Mouse (Mus musculus) left cerebral cortex, postnatal 25 days (tissue): ENCODE data around the gene Cfap57. TPM values are rescaled to one million over a fixed set of nuclear protein-coding genes. Genes with fewer than 3 reads are reported as not detected.
"Not testable (repeated sequence)": the region's sequence is repeated elsewhere in the genome, so short reads cannot be mapped to it uniquely, and the experiment has no call there.

Experiments used
- DNase-seq, 2 experiments: peaks; one replicate each; pipeline ENCODE4 v3.0.0; 2022; ENCODE audit warnings: low spot score in 2 of 2, mixed read lengths in 1 of 2
- intact Hi-C: fragments of 180-260 bp; cut with DNase I; formaldehyde crosslinking; loops from one replicate; pipeline ENCODE4 v1.15.1; 2025
- total RNA-seq, 2 experiments: library from RNA; stranded (reverse); gene quantifications; 2 replicates each; pipeline ENCODE4 v1.2.3; 2021

The Cfap57 gene
- total RNA-seq, 2 experiments from 2014 or later, result 0.76 to 0.99 TPM

GRCm38 (mm10) chr4:118527335-118527681 lies 93.3 kb downstream of the Cfap57 start:
- intact Hi-C loops, result no loop called here
- DNase-seq, result no peak

DNA sequence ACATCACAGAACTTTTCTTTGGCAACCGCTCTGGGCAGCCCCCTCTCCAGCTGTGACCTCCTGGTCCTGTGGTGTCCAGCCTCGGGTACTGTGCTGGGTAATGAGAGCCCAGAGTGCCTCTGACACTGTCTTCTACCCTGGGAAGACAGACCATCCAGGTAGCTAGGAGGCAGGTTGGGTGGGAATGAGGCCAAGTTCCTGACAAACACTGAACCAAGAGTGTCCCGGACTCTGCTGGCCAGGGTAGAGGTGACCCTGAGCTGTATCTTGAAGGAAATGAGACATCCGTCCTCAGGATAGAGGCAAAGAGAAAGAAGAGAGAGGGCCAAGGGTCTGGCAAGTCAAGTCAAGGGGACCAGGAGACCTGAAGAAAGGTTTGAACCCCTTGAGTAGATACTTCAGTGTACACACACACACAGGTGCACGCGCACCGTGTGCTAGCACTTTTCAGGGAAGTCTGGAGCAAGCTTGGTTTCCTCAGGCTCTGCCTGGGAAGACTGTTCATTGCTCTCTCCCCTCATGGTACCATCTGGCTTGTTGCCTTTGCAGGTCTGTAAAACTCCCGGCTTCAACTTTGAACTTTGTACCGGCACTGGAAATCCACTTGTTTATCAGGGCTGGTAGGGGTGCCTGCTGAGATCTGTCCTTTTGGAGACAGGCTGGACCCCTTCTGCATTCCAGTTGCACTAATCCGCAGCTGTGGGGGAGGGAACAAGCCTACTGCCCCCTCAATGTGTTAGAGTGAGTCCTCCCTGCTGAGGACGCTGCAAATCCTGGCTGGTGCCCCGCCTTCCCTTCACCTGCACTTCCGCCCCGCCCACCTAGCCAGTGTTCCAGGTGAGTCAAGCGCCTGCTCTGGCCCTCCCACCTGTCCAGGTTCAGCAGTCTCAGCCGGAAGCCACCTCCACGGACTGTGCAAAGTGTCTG lies 93.9 kb downstream of the Cfap57 start, which contains the start of gene 2610528J11Rik:
TSS of gene 2610528J11Rik (plus strand) at position 592 of the 927 bp plus-strand sequence.
- DNase-seq, result no peak
- intact Hi-C loops, result no loop called here

GRCm38 (mm10) chr4:118525779-118526178 lies 94.8 kb downstream of the Cfap57 start:
- intact Hi-C loops, result no loop called here

GRCm38 (mm10) chr4:118523976-118524375 lies 96.6 kb downstream of the Cfap57 start:
- peak; percentile 11 to 13 for DNase-seq
- intact Hi-C loops, result no loop called here

More at GRCm38 (mm10) chr4:118525779-118526178, 94.8 kb downstream of the Cfap57 start:
- no peak for DNase-seq

DNA sequence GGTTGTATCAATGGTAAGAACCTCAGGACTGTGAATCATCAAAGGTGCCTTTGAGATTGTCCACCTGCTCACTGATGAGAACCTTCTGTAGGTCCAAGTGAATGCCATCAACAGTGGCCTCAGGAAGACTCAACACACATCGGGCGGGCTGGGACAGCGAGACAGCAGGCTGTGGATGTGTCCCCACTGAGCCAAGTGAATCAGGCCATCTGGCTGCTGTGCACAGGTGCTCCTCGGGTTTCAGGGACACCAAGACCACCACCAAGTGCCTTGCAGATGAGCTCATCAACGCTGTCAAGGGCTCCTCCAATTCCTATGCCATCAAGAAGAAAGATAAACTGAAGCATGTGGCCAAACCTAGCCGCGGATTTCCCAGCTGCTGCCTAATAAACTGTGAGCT lies 98.3 kb downstream of the Cfap57 start:
- intact Hi-C loops, result no loop called here
- no peak for DNase-seq

DNA sequence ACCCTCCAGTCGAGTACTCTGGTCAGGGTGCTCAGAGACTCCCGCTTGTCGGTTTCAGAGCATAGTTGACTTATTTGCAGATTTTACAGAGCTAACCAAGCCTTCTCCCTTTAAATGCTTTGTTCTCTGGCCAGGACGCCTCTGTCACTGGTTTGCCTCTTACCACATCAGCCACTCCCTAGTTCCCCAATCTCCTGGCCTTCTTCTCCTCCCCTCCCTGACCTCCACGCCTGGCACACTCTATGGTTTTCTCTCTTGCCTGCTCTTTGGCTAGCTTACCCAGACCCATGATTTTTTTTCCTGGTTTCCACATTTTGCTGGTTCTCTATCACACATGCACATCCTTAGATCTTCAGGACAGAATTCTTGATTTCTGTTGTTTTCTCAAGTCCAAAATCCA lies 102.4 kb downstream of the Cfap57 start:
- intact Hi-C loops, result no loop called here
- no peak for DNase-seq

- DNase-seq, result no peak
- intact Hi-C loops, result no loop called here
These were observed 103.0 kb downstream of the Cfap57 start for GRCm38 (mm10) chr4:118517497-118518146.

- DNase-seq, result no peak
These were observed 103.7 kb downstream of the Cfap57 start for GRCm38 (mm10) chr4:118516699-118517496.

GRCm38 (mm10) chr4:118509050-118509449 lies 111.5 kb downstream of the Cfap57 start:
- DNase-seq, result peak in 1 of 2 experiments; percentile 35
- intact Hi-C loops, result no loop called here

More at GRCm38 (mm10) chr4:118516699-118517496, 103.7 kb downstream of the Cfap57 start:
- intact Hi-C loops, result no loop called here

DNA sequence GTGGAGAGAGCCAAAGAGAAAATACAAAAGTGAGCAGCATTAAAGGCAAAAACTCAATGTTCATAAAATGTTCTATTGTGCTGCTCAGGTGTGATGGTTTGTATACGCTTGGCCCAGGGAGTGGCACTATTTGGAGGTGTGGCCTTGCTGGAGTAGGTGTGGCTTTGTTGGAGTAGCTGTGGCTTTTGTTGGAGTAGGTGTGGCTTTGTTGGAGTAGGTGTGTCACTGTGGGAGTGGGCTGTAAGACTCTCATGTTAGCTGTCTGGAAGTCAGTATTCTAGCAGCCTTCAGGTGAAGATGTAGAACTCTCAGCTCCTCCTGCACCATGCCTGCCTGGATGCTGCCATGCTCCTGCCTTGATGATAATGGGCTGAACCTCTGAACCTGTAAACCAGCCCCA lies 113.4 kb downstream of the Cfap57 start:
- DNase-seq, intact Hi-C loops: not testable (repeated sequence)

GRCm38 (mm10) chr4:118505551-118505950 lies 115.0 kb downstream of the Cfap57 start:
- DNase-seq, result no peak
- intact Hi-C loops, result no loop called here

Other genes starting within 250 kb of the Cfap57 start
- 10 to 100 TPM; 30.6 to 43.8 TPM for gene Szt2, start 211.5 kb downstream of the Cfap57 start, total RNA-seq
- 10 to 100 TPM; 58.8 to 63.1 TPM for gene Med8, start 211.4 kb downstream of the Cfap57 start, total RNA-seq
- 10 to 100 TPM; 23.3 to 28.6 TPM for gene Elovl1, start 192.7 kb downstream of the Cfap57 start, total RNA-seq
- gene Cdc20, start 183.4 kb downstream of the Cfap57 start, total RNA-seq, result 1 to 10 TPM; 1.5 to 1.6 TPM
- 1 to 10 TPM; 1.6 to 2.3 TPM for gene Mpl, start 163.3 kb downstream of the Cfap57 start, total RNA-seq
- 1 to 10 TPM; 8.2 to 9.5 TPM for gene Tie1, start 130.7 kb downstream of the Cfap57 start, total RNA-seq
- gene 2610528J11Rik, start 93.8 kb downstream of the Cfap57 start, total RNA-seq, result not detected
- 1 to 10 TPM; 7.3 to 9.9 TPM for gene Tmem125, start 76.7 kb downstream of the Cfap57 start, total RNA-seq
- gene Ebna1bp2, start within 50 bp of the Cfap57 start, total RNA-seq, result 10 to 100 TPM; 55.4 to 58.0 TPM
- gene Olfr62, start 38.2 kb upstream of the Cfap57 start, total RNA-seq, result not detected
- not detected for gene Olfr1342, start 72.0 kb upstream of the Cfap57 start, total RNA-seq
- gene Olfr1341, start 82.7 kb upstream of the Cfap57 start, total RNA-seq, result not detected
- gene Olfr1340, start 99.4 kb upstream of the Cfap57 start, total RNA-seq, result not detected
- gene Olfr1339, start 111.4 kb upstream of the Cfap57 start, total RNA-seq, result not detected
- gene Olfr1338, start 138.0 kb upstream of the Cfap57 start, total RNA-seq, result not detected
- gene Olfr1337, start 161.8 kb upstream of the Cfap57 start, total RNA-seq, result not detected
- not detected for gene Olfr1335, start 189.2 kb upstream of the Cfap57 start, total RNA-seq
- not detected for gene Olfr1333, start 215.5 kb upstream of the Cfap57 start, total RNA-seq
- gene Olfr1331, start 243.9 kb upstream of the Cfap57 start, total RNA-seq, result not detected